Mouse (Mus musculus): ENCODE data around the gene Gapvd1.
A peak's percentile ranks its signal among the peaks of the same experiment; 100 is the strongest.
"Not testable (repeated sequence)": the region's sequence is repeated elsewhere in the genome, so short reads cannot be mapped to it uniquely, and the experiment has no call there.

Gene Gapvd1

DNA sequence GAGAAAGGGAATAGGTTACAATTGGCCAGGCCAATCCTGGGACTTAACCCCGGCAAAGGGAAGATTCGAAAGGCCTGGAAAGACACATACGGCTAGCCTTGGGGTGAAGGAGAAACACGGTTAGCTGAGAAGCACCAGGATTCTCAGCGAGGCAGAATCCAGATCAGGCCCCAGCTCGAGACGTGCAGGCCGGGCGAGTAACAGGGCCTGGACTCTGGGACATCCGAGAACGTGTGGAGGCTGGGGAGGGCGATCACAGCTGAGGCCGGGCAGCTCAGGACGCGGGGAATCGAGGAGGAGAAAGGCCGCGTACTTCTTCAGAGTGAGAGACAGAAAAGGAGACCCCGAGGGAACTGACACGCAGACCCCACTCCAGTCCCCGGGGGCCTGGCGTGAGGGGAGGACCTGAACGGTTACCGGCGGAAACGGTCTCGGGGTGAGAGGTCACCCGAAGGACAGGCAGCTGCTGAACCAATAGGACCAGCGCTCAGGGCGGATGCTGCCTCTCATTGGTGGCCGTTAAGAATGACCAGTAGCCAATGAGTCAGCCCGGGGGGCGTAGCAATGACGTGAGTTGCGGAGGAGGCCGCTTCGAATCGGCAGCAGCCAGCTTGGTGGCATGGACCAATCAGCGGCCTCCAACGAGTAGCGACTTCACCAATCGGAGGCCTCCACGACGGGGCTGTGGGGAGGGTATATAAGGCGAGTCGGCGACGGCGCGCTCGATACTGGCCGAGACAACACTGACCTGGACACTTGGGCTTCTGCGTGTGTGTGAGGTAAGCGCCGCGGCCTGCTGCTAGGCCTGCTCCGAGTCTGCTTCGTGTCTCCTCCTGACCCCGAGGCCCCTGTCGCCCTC, 16.6 kb upstream of the Gapvd1 start, which contains the start of gene Hspa5:
Gene Hspa5, plus strand, starts transcription at position 603 of the 859 bp plus-strand sequence.
- DNase-seq: peak; percentile 99 to 100

DNA sequence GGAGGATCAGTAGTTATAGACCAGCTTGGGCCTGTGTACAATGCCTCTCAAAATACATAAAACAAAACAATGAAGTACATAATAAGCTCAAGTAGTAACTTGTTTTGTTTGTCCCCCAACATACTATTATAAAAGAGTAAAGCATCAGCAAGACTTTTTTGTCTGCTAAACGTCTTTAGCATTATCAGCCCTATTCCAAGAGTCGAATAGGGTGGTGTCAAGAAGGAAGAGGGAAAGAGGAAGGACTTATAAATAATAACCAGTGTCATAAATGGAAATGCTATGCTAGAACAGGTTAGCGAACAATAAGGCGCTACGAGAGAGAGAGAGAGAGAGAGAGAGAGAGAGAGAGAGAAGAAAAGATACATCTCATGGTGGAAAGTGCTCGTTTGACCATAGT, 15.9 kb upstream of the Gapvd1 start:
- DNase-seq: no peak

DNA sequence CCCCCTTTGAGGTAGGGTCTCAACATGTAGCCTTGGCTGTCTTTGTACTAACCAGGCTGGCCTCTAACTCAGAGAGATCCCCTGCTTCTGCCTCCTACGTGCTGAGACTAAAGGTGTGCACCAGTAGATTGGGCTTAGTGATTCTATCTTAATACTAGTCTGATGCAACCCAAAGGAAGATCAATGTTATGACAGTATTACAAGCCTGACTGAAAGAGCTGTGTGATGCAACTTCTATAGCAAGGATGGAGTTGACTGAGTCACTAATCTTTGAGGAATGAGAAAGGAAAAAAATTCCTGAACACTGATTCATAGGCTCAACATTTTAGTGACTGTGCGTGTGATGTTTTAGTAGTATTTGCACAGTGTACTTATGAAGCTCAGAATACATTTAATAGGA, 15.0 kb upstream of the Gapvd1 start:
- DNase-seq: no peak

DNA sequence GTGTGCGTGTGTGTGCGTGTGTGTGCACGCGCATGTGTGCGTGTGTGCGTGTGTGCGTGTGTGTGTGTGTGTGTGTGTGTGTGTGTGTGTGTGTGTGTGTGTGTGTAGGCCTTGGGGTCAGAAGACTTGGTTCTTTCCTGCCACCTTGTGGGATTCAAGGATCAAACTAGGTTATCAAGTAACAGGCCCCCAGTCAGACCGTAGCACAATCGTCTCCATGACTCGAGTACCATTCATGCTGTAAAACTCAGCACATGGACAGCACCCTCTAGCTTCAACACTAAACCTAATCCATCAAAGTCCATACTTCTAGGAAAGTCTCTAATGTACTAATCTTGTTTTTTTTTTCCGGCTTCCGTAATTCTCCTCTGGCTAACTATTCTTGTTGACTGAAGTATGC, 9.8 kb upstream of the Gapvd1 start:
- no peak for DNase-seq

DNA sequence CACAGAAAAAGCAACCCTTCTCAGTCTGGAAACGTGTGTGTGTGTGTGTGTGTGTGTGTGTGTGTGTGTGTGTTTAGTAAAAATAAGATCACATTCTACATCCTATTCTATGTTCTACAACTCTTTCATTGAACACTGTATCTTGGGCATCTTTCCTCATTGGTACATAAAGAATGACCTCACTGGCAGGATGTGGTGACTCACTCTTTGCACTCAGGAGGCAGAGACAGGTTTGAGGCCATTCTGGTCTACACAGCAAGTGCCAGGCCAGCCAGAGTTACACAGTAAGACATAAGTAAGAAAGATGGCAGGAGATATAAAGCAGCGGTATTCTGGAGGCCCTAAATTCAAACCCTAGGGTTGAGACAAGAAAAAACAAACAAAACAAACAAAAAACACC, 7.8 kb upstream of the Gapvd1 start:
- no peak for DNase-seq

DNA sequence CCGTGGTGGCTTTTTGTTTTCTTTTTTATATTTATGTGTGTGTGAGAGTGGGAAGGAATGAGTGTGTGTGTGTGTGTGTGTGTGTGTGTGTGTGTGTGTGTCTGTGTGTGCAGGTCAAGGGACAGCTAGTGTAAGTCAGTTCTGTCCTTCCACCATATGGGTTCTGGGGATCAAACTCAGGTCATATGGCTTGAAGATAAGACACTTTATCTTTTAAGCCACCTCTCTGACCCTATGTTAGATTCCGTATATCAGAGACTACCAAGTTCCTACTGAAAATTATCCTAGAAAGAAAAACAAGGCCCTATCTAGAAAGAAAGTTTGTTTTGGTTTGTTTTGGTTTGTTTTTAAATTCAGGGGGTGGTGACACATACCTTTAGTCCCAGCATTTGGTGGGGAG, 7.1 kb upstream of the Gapvd1 start:
- DNase-seq: no peak

DNA sequence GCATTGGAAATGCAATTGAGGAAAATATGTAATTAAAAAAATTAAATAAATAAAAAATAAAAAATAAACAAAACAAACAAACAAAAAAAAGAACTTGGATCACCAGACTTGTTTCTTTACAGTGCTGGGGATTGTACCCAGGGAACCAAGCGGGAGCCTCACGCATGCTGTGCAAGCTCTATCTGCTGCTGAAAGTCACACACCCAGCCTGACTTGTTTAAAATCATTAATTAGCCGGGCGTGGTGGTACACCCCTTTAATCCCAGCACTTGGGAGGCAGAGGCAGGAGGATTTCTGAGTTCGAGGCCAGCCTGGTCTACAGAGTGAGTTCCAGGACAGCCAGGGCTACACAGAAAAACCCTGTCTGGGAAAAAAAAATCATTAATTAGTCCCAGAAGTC, 6.2 kb upstream of the Gapvd1 start:
- not testable (repeated sequence) for DNase-seq

DNA sequence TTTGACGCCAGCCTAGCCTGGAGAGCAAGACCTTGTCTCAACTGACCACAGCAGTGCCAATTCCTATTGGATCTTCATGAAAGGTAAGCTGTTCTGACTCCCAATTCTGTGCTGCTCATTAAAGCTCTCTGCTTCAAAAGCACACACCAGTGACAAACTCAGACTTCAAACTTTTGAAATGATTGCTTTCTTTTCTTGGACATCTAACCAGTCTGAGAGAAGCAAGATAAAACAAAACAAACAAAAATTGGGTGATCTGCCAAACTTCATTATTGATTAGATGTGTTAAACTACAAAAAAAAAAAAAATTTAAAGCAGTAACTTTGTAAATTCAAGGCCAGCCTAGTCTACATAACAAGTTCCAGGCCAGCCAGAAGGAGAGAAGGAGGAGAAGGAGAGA, 2.3 kb upstream of the Gapvd1 start:
- no peak for DNase-seq

DNA sequence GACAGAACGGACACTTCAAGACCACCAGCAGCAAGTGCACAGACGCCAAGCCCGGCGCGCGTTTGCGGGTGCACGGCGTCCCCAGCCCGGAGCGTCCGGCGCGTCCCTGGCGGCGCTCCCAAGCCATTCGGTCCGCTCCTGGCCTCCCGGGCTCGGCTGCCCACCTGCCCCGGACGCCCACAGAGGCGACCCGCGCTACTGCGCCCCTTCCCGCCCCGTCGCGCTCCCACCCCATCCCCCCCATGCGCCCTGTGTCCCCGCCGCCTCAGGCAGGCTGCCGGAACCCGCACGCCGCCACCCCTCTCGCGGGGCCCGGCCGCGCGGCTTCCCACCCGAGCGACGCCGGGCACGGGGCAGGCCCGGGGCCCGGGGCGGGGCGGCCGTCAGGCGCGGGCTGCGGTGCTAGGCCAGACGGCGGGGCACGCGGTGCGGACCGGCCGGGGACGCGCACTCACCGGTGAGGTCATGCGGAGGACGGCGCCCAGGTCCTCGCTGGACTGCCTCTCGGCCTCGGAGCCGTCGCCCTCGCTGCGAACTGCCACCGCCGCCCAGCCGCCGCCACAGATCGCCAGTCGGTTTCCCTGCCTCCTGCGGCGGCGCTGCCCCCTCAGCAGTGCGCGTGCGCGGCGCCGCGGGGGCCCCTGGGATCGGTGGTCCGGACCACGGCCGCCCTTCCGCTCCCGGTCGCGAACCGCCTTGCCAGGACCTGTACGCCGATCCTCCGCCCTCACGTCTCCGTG, 1.1 kb downstream of the Gapvd1 start:
- peak; percentile 88 to 96 for DNase-seq

DNA sequence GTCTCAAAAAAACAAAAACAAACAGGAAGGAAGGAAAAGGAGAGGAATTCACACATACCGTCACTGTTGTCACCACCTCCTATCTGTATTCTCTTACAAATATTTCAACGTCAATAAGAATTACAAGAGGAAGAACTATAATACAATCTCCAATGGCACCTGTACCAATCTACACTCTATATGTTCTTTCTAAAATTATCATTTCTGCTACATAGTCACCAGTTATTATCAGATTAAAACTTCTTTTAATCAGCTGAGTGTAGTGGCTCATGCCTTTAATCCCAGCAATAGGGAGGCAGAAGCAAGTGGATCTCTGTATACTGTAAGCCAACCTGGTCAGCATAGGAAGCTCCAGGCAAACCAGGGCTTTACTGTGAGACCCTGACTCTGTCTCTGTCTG, 4.8 kb downstream of the Gapvd1 start:
- DNase-seq: no peak

DNA sequence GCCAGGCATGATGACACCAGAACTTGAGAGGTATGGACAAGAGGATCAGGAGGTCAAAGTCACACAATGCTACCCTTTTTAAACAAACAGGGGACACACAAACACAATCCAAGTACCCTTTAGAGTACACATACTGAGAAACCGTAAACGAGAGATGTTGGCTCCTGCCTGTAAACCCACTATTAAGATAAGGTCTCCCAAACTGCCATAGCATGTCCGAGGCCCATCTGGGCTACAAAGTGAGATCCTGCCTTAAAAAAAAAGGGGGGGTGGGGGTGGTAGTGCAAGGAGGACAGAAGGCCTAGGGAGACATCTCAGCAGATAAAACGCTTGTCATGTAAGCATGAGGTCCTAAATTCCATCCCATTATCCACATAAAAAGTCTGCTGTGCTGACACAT, 6.6 kb downstream of the Gapvd1 start:
- no peak for DNase-seq

DNA sequence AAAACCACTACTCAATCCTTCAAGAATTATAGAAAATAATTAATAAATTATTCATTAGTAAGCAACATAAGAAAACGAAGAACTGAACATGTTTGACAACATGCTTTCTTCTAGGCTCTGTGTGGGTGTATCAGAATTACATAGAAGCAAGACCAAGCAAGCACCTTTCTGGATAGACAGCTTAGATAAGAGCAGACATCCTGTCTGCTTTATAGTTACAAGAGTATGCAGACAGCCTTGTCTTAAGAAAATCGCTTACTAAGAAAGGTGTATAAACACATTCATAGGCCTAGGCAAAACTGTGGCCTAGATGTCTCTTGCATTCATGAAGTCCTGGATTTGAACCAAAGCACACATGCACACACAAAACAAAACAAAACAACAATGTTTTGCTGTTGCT, 9.4 kb downstream of the Gapvd1 start:
- DNase-seq: no peak

DNA sequence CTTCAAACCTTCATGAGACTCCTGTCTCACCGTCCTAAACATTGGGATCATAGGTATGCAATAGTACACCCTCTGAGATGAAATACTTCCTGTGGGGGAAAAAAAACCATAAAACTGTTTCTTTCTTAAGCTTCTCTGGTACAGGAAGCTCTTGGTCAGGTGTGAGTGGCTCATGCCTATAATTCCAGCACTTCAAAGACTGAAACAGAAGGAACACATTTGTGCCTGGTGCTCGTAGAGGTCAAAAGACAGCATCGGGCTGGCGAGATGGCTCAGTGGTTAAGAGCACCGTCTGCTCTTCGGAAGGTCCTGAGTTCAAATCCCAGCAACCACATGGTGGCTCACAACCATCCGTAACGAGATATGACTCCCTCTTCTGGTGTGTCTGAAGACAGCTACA, 10.6 kb downstream of the Gapvd1 start:
- no peak for DNase-seq

DNA sequence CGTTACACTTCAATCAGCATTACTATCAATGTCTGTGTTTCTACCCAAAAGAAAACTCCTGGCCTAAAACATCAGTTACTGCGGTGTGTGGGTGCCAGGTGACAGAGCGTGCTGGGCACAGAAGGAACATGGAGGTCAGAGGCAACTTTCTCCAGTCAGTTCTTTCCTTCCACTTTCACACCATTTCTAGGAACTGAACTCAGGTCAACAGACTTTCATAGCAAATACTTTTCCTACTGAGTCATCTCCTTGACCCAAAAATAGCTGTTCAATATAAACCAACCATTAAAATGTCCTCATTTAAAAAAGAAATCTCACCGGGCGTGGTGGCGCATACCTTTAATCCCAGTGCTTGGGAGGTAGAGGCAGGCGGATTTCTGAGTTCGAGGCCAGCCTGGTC, 12.4 kb downstream of the Gapvd1 start:
- DNase-seq: no peak

DNA sequence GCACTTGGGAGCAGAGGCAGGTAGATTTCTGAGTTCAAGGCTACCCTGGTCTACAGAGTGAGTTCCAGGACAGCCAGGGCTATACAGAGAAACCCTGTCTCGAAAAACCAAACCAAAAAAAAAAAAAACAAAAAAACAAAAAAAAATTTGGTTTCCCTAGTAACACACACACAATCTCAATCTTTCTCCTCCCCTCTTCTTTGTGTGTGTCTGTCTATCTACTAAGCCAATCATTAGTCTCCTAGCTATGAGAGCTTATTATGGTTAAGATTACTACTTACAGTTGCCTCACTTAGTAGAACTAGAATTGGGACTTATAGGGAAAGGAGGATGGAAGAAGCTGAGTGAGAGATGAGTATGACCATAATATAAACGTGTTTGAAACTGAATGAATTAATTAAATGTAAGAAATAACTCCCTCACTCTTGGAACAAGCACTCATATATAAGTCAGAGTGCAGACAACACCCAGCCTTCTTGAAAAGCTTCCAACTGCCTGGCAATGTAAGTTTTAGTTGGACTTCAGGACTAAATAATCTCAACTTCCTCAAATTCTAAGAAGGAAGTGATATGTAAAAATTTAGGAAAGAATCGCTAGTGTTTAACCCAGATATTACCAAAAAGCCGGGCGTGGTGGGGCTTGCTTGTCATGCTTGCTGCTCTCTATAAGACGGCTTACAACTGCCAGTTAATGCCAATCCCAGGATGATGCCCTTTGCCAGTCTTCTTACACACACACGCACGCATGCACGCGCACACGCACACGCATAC, 13.5 kb downstream of the Gapvd1 start:
- DNase-seq: no peak

DNA sequence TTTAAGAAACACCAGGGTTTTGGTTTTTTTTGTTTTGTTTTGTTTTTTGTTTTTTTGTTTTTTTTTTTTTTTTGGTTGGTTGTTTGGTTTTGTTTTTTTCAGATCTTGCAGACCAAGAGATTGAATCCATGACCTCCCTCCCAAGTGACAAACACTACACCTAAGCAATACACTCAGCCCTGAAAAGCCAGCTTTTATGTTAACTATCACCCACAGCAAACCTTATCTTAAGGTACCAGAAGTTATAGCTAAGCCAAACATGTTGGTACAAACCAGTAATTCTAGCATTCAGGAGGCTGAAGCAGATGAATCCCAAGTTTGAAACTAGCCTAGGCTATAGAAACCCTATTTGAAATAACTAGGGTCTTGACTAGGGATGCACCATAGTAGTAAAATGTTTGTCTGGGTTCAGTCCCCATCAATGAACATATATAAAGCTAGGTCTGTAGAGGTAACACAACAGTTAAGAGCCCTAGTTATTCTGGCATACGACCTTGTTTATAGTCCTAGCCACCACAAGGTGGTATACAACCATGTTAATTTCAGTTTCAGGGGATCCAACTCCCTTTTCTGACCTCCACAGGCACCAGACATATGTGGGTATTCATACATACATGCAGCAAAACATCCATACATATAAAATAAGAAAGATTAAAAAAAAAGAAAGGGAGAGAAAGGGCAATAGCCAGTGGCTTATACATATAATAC, 15.2 kb downstream of the Gapvd1 start:
- DNase-seq: no peak

DNA sequence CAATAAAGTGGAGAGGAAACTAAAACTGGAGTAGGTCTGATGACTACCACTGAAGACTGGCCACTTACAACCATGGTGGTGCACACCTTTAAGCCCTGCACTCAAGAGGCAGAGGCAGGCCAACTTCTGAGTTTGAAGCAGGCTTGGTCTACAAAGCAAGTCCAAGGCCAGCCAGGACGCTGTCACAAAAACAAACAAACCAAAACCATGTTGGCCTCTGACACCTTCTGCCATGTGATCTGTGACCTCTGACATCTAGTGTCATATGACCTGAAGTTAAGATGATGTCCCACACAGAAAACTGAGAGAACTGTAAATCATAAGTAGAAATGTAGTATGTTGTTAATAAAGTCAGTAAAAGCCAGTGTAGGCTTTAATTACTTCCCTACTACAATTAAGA, 17.1 kb downstream of the Gapvd1 start:
- peak; percentile 3 to 32 for DNase-seq

DNA sequence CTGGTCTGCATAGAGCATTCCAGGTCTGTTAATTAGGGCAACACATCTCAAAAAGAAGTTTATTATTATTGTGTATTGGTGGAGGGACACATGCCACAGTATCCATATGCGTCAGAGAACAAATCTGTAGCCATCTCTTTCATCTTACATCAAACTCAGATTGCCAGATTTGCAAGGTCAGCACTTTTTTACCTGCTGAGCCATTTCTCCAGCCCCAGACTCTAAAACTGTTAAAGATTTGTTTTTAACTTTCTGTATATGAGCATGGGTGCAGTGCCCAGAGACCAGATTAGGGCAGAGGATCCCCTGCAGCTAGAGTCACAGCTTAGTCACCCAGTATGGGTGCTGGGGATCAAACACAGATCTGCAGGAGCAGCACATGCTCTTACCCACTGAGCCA, 18.4 kb downstream of the Gapvd1 start:
- DNase-seq: no peak

DNA sequence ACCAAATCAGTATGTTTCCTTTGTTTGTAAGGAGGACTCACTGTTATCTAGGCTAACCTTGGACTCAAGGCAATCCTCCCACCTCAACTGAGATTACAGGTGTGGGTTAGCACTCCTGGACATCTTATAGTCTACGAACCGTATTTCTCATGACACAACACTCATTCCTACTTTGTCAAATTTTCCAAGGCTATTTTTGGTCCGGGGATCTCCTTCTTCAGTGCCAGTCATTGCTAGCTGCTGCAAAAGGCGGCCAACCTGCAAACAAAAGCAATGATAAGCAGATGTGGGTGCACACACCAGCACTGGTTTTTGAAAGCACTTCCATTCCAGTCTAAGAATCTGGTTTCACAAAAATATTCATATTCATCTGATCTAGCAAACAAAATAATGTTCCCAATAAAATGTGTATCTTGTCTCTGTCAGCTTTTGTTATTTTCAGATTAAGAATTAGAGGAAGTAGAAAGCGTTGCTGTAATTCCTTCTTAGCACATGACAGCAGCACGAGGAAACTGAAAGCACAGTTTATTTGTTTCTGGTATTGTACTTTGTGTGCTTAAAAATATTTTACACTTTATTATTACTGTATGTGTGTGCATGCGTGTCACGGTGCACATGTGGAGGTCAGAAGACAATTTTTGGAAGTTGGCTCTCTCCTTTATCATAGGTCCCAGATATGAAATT, 27.8 kb downstream of the Gapvd1 start:
- DNase-seq: no peak

DNA sequence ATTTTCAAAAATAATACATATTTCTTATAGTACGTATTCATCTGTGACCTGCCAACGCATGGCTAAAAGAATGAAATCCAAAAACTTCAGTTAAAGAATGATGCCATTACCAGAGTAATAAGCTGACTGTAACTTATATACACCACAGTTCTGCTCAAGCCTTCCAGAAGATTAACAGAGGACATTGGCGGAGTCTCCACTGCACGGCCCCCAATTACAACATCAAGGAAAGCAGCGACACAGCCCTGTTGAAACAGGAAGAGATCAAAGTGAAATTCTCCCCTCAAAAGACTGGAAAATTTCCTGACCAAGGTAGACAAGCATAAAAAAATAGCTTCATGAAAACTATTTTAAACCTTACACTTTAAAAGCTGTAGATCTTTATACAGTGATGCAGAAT, 29.8 kb downstream of the Gapvd1 start:
- DNase-seq: no peak

DNA sequence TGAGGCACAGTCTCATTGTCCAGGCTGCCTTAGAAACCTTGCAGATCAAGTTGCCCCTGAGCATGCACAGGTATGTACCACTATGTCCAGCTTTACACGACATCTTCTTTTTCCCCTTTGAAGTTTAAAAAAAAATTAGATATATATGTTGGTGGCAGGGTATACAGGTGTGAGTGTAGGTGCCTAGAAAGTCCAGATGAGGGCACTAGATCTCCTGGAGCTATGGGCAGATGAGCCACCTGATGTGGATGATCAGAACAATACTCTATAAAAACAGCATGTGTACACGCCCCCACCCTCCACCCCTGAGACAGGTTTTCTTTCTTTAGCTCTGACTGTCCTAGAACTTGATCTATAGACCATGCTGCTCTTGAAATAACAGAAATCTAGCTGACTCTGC, 36.8 kb downstream of the Gapvd1 start:
- DNase-seq: no peak

DNA sequence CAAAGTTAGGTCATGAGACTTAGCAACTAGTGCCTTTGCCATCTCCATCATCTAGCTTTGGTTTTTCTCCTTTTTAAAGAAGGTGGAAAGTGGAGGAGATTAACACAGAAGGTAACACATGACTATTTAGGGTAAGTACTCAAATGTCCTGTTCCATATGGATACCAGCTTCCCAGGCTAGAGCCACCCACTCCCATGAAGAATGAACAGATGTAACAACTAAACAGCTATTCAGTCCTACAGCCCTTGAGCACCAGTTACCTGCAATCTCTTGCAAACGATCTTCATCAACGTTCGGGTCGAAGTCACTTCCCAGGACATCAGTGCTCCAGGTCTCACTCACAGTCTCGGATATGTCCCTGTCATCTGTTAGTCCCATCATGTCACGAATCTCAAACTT, 43.1 kb downstream of the Gapvd1 start:
- no peak for DNase-seq
